Mouse (Mus musculus) liver, adult 2 months (tissue): ENCODE measurements around the gene Zcchc3.

Source experiments
- CTCF ChIP-seq: fragments of 200-500 bp; IDR thresholded peaks from 2 replicates; pipeline ENCODE4 v1.5.1; 2011; ENCODE audit warnings: low read depth, low read length, control low read depth
- POLR2A ChIP-seq: fragments of 200-500 bp; IDR thresholded peaks from 2 replicates; pipeline ENCODE4 v1.6.1; 2011; ENCODE audit warnings: low read length, control low read depth; ENCODE audit not compliant: insufficient read depth; ENCODE audit errors: extremely low read depth

GRCm38 (mm10) chr2:152372104-152372503, 42.7 kb downstream of the Zcchc3 start:
- TF ChIP-seq POLR2A (no peak), CTCF (no peak)
